26 mouse cellular contexts compared by ENCODE assay signal in genomic region chr11:95097889-95098288, GRCm38 (mm10). TPM values are rescaled to one million over a fixed set of nuclear protein-coding genes. Genes with fewer than 3 reads are reported as not detected.
DNase-seq lines count a peak whose midpoint lies in the region; ATAC-seq and TF ChIP-seq lines count a peak whose summit lies in the region.
"Had no signal": no experiment of that assay in that cellular context is flagged by ENCODE, and none has a peak within 500 bp of the region (broad histone marks: within the 10 kb centered on the region; RNA-seq: fewer than 3 reads in every experiment).

No protein-coding gene starts in this region.

- no peak overlapping the region for H3K27ac ChIP-seq in kidney, postnatal 0 days
- H3K27ac ChIP-seq in kidney, embryonic 14.5 days (ENCODE audit: low read depth, low read length) = no peak overlapping the region
- no peak overlapping the region for H3K27ac ChIP-seq in midbrain, postnatal 0 days (ENCODE audit: low read depth, low read length)
- no peak overlapping the region for H3K27ac ChIP-seq in midbrain, embryonic 15.5 days
- peak overlapping the region; percentile 60; the same call in 1 of the 2 replicates for H3K27ac ChIP-seq in intestine, embryonic 14.5 days (ENCODE audit: low read depth)
- H3K27ac ChIP-seq in stomach, postnatal 0 days (replicated peaks) = peak overlapping the region; percentile 53; the same call in 1 of the 2 replicates
- H3K27ac ChIP-seq: hindbrain, embryonic 15.5 days; neural tube, embryonic 12.5 days had no signal

- peak; percentile 39; the same call in 1 of the 2 replicates for TF ChIP-seq CTCF in kidney, postnatal 0 days (IDR thresholded peaks at IDR 0.05; ENCODE audit: low read depth)
- peak; percentile 35 for TF ChIP-seq CTCF in midbrain, postnatal 0 days (IDR thresholded peaks at IDR 0.05)
- TF ChIP-seq CTCF in stomach, postnatal 0 days (IDR thresholded peaks at IDR 0.05; ENCODE audit: low read depth) = peak; percentile 49

- no peak for DNase-seq in kidney, postnatal 0 days (ENCODE audit: low spot score)
- DNase-seq in midbrain, postnatal 0 days (ENCODE audit: low spot score) = no peak
- no peak for DNase-seq in intestine, embryonic 14.5 days (ENCODE audit: low spot score)
- no peak for DNase-seq in stomach, postnatal 0 days (ENCODE audit: low spot score)
- DNase-seq in right cerebral cortex, adult 18-20 months = no peak
- DNase-seq: adrenal gland, postnatal 10 days; cerebellum, adult 18-20 months; cerebellum, postnatal 36 days; heart, postnatal 4 days; kidney, adult 9 months; liver, postnatal 0 days; thymus, adult 2 months had no signal

- no peak overlapping the region for H3K4me3 ChIP-seq in kidney, postnatal 0 days (replicated peaks; ENCODE audit: low read depth, low read length)
- H3K4me3 ChIP-seq in kidney, embryonic 14.5 days (ENCODE audit: low read length) = no peak overlapping the region
- no peak overlapping the region for H3K4me3 ChIP-seq in midbrain, postnatal 0 days (ENCODE audit: low read depth, low read length)
- no peak overlapping the region for H3K4me3 ChIP-seq in midbrain, embryonic 15.5 days
- no peak overlapping the region for H3K4me3 ChIP-seq in intestine, embryonic 14.5 days (ENCODE audit: low read depth, low read length)
- H3K4me3 ChIP-seq in stomach, postnatal 0 days (ENCODE audit: low read depth, low read length) = no peak overlapping the region
- H3K4me3 ChIP-seq: heart, embryonic 13.5 days; hindbrain, embryonic 15.5 days; neural tube, embryonic 12.5 days had no signal

- H3K9me3 ChIP-seq in kidney, postnatal 0 days (replicated peaks; ENCODE audit: low read length) = no peaks in the 10 kb centered on the region
- no peaks in the 10 kb centered on the region for H3K9me3 ChIP-seq in kidney, embryonic 14.5 days (ENCODE audit: control insufficient read depth, low read length)
- H3K9me3 ChIP-seq in midbrain, postnatal 0 days (ENCODE audit: low read length) = no peaks in the 10 kb centered on the region
- no peaks in the 10 kb centered on the region for H3K9me3 ChIP-seq in midbrain, embryonic 15.5 days
- no peaks in the 10 kb centered on the region for H3K9me3 ChIP-seq in intestine, embryonic 14.5 days (ENCODE audit: control insufficient read depth, low read length)
- H3K9me3 ChIP-seq in stomach, postnatal 0 days (ENCODE audit: control insufficient read depth, low read length) = no peaks in the 10 kb centered on the region
- H3K9me3 ChIP-seq: heart, embryonic 13.5 days; hindbrain, embryonic 15.5 days; neural tube, embryonic 12.5 days had no signal

- no peaks in the 10 kb centered on the region for H3K27me3 ChIP-seq in kidney, postnatal 0 days (ENCODE audit: insufficient read depth, low read length)
- H3K27me3 ChIP-seq in kidney, embryonic 14.5 days (ENCODE audit: control insufficient read depth, insufficient read depth, low read length) = no peaks in the 10 kb centered on the region
- no peaks in the 10 kb centered on the region for H3K27me3 ChIP-seq in midbrain, postnatal 0 days (ENCODE audit: insufficient read depth, low read length)
- no peaks in the 10 kb centered on the region; the same call in 1 of the 2 replicates for H3K27me3 ChIP-seq in midbrain, embryonic 15.5 days (replicated peaks)
- no peaks in the 10 kb centered on the region for H3K27me3 ChIP-seq in intestine, embryonic 14.5 days (replicated peaks; ENCODE audit: control insufficient read depth, insufficient read depth, low read length)
- no peaks in the 10 kb centered on the region for H3K27me3 ChIP-seq in stomach, postnatal 0 days (ENCODE audit: control insufficient read depth, insufficient read depth, low read length)
- H3K27me3 ChIP-seq: heart, embryonic 13.5 days; hindbrain, embryonic 15.5 days; neural tube, embryonic 12.5 days; Patski had no signal

- peaks cover 24% of the 10 kb centered on the region for H3K4me1 ChIP-seq in kidney, postnatal 0 days (replicated peaks; ENCODE audit: insufficient read depth, low read length)
- H3K4me1 ChIP-seq in kidney, embryonic 14.5 days (ENCODE audit: control insufficient read depth, insufficient read depth, low read length) = peaks cover 30% of the 10 kb centered on the region
- no peaks in the 10 kb centered on the region for H3K4me1 ChIP-seq in midbrain, postnatal 0 days (ENCODE audit: insufficient read depth, low read length)
- 0 out of 2 replicates have a peak, but pooled peaks cover 2% of the 10 kb centered on the region for H3K4me1 ChIP-seq in midbrain, embryonic 15.5 days
- H3K4me1 ChIP-seq in intestine, embryonic 14.5 days (replicated peaks; ENCODE audit: control insufficient read depth, insufficient read depth, low read length) = peaks cover 29% of the 10 kb centered on the region
- peaks cover 8% of the 10 kb centered on the region; the same call in 1 of the 2 replicates for H3K4me1 ChIP-seq in stomach, postnatal 0 days (replicated peaks; ENCODE audit: control insufficient read depth, insufficient read depth)

- WGBS in kidney, postnatal 0 days = 70% methylated on average over 6 of the region's 6 CpGs
- WGBS in kidney, embryonic 14.5 days = 68% methylated on average over 6 of the region's 6 CpGs
- 66% methylated on average over 6 of the region's 6 CpGs for WGBS in midbrain, postnatal 0 days
- 64% methylated on average over 6 of the region's 6 CpGs for WGBS in midbrain, embryonic 15.5 days
- 67% methylated on average over 6 of the region's 6 CpGs for WGBS in intestine, embryonic 14.5 days
- WGBS in stomach, postnatal 0 days = 55% methylated on average over 6 of the region's 6 CpGs

- no peak overlapping the region for H3K9ac ChIP-seq in kidney, postnatal 0 days (ENCODE audit: low read depth, low read length)
- no peak overlapping the region for H3K9ac ChIP-seq in kidney, embryonic 14.5 days (ENCODE audit: low read depth, low read length)
- no peak overlapping the region for H3K9ac ChIP-seq in midbrain, postnatal 0 days (replicated peaks; ENCODE audit: low read length, poor library complexity, severe bottlenecking)
- no peak overlapping the region for H3K9ac ChIP-seq in midbrain, embryonic 15.5 days
- no peak overlapping the region for H3K9ac ChIP-seq in intestine, embryonic 14.5 days (ENCODE audit: low read length)
- no peak overlapping the region for H3K9ac ChIP-seq in stomach, postnatal 0 days (ENCODE audit: low read length)
- H3K9ac ChIP-seq: hindbrain, embryonic 15.5 days; liver, postnatal 0 days; neural tube, embryonic 12.5 days had no signal

- H3K36me3 ChIP-seq in kidney, postnatal 0 days (ENCODE audit: insufficient read depth, low read length) = no peaks in the 10 kb centered on the region
- no peaks in the 10 kb centered on the region for H3K36me3 ChIP-seq in kidney, embryonic 14.5 days (ENCODE audit: control insufficient read depth, insufficient read depth, low read length)
- H3K36me3 ChIP-seq in midbrain, postnatal 0 days (ENCODE audit: insufficient read depth, low read length) = no peaks in the 10 kb centered on the region
- H3K36me3 ChIP-seq in midbrain, embryonic 15.5 days (replicated peaks) = no peaks in the 10 kb centered on the region
- H3K36me3 ChIP-seq in intestine, embryonic 14.5 days (ENCODE audit: control insufficient read depth, insufficient read depth, low read length) = no peaks in the 10 kb centered on the region
- no peaks in the 10 kb centered on the region for H3K36me3 ChIP-seq in stomach, postnatal 0 days (ENCODE audit: control insufficient read depth, insufficient read depth, low read length)
- H3K36me3 ChIP-seq: heart, embryonic 13.5 days; hindbrain, embryonic 15.5 days; neural tube, embryonic 12.5 days had no signal

- H3K4me2 ChIP-seq in kidney, postnatal 0 days (ENCODE audit: low read length) = no peak overlapping the region
- no peak overlapping the region for H3K4me2 ChIP-seq in kidney, embryonic 14.5 days (replicated peaks; ENCODE audit: low read depth, low read length)
- no peak overlapping the region for H3K4me2 ChIP-seq in midbrain, postnatal 0 days (ENCODE audit: low read depth, low read length, poor library complexity, severe bottlenecking)
- no peak overlapping the region for H3K4me2 ChIP-seq in midbrain, embryonic 15.5 days
- H3K4me2 ChIP-seq in intestine, embryonic 14.5 days (ENCODE audit: low read length) = no peak overlapping the region
- H3K4me2 ChIP-seq in stomach, postnatal 0 days (replicated peaks; ENCODE audit: low read depth) = no peak overlapping the region
- H3K4me2 ChIP-seq: heart, embryonic 13.5 days; hindbrain, embryonic 15.5 days; midbrain, embryonic 11.5 days; neural tube, embryonic 12.5 days had no signal

- TF ChIP-seq EP300 in stomach, postnatal 0 days (optimal IDR thresholded peaks at IDR 0.05) = no peak

- ATAC-seq in kidney, postnatal 0 days (replicated peaks; ENCODE audit: low FRiP score, low read depth) = no peak
- no peak for ATAC-seq in kidney, embryonic 14.5 days (ENCODE audit: low FRiP score, low TSS enrichment)
- ATAC-seq in midbrain, postnatal 0 days (ENCODE audit: low FRiP score) = no peak
- ATAC-seq in midbrain, embryonic 15.5 days (replicated peaks) = no peak
- ATAC-seq in intestine, embryonic 14.5 days (replicated peaks; ENCODE audit: low FRiP score, low TSS enrichment, low read depth) = no peak
- ATAC-seq in stomach, postnatal 0 days (ENCODE audit: low FRiP score, low TSS enrichment) = no peak
- no peak for ATAC-seq in granulocyte monocyte progenitor cell, adult 5-6 weeks (replicated peaks; ENCODE audit: poor library complexity, severe bottlenecking)
- ATAC-seq: activated CD4-positive, CD25-positive, alpha-beta regulatory T cell, adult 4 months; forebrain, embryonic 16.5 days; liver, postnatal 0 days; Patski had no signal

RNA-seq across cellular contexts. Expression of gene Itga3, which starts 21.3 kb away (rescaled TPM):
- polyA plus RNA-seq in kidney, postnatal 0 days (2015; fragmentation: Nextera tagmentation; extraction: Ambion mirVana) = 24.4 and 26.1 TPM in 2 replicates
- polyA plus RNA-seq in kidney, embryonic 14.5 days (2014; fragmentation: Nextera tagmentation; extraction: Ambion mirVana) = 13.9 and 20.9 TPM in 2 replicates
- 33.2 and 38.3 TPM in 2 replicates for total RNA-seq in midbrain, postnatal 0 days (2014; rRNA removed)
- polyA plus RNA-seq in midbrain, postnatal 0 days (2015; fragmentation: Nextera tagmentation; extraction: Ambion mirVana) = 11.2 and 12.3 TPM in 2 replicates
- 17.2 and 17.4 TPM in 2 replicates for polyA plus RNA-seq in midbrain, embryonic 15.5 days (2015; fragmentation: Nextera tagmentation; extraction: Ambion mirVana)
- 24.1 and 29.0 TPM in 2 replicates for polyA plus RNA-seq in intestine, embryonic 14.5 days (2014; fragmentation: Nextera tagmentation; extraction: Ambion mirVana)
- polyA plus RNA-seq in stomach, postnatal 0 days (2015; fragmentation: Nextera tagmentation; extraction: Ambion mirVana) = 15.6 and 17.0 TPM in 2 replicates
- total RNA-seq in granulocyte monocyte progenitor cell, adult 5-6 weeks (2014; fragmentation: Nextera tagmentation) = not detected in 2 replicates
- total RNA-seq in granulocyte monocyte progenitor cell, adult 5-6 weeks (2017) = not detected in 2 replicates

RNA-seq across cellular contexts. Expression of gene Dlx3, which starts 22.0 kb away (rescaled TPM):
- 0.45 and 0.62 TPM in 2 replicates for polyA plus RNA-seq in kidney, postnatal 0 days (2015; fragmentation: Nextera tagmentation; extraction: Ambion mirVana)
- polyA plus RNA-seq in kidney, embryonic 14.5 days (2014; fragmentation: Nextera tagmentation; extraction: Ambion mirVana) = 0.71 and 1.2 TPM in 2 replicates
- 0.33 TPM in 1 of 2 replicates, not detected in the other for total RNA-seq in midbrain, postnatal 0 days (2014; rRNA removed)
- polyA plus RNA-seq in midbrain, postnatal 0 days (2015; fragmentation: Nextera tagmentation; extraction: Ambion mirVana) = not detected in 2 replicates
- polyA plus RNA-seq in midbrain, embryonic 15.5 days (2015; fragmentation: Nextera tagmentation; extraction: Ambion mirVana) = 0.17 and 0.20 TPM in 2 replicates
- 0.72 and 0.91 TPM in 2 replicates for polyA plus RNA-seq in intestine, embryonic 14.5 days (2014; fragmentation: Nextera tagmentation; extraction: Ambion mirVana)
- polyA plus RNA-seq in stomach, postnatal 0 days (2015; fragmentation: Nextera tagmentation; extraction: Ambion mirVana) = 8.0 and 8.5 TPM in 2 replicates
- not detected in 2 replicates for total RNA-seq in granulocyte monocyte progenitor cell, adult 5-6 weeks (2014; fragmentation: Nextera tagmentation)
- not detected in 2 replicates for total RNA-seq in granulocyte monocyte progenitor cell, adult 5-6 weeks (2017)
- total RNA-seq: heart, postnatal 4 days; layer of hippocampus, postnatal 25 days; left cerebral cortex, postnatal 25 days; liver, adult 2 months had no signal
- polyA plus RNA-seq: activated CD4-positive, CD25-positive, alpha-beta regulatory T cell, adult 4 months; heart, embryonic 13.5 days; liver, adult 2 months; liver, postnatal 0 days; Patski had no signal

RNA-seq across cellular contexts. Expression of gene Dlx4, which starts 48.2 kb away (rescaled TPM):
- not detected in 2 replicates for polyA plus RNA-seq in kidney, postnatal 0 days (2015; fragmentation: Nextera tagmentation; extraction: Ambion mirVana)
- not detected in 2 replicates for polyA plus RNA-seq in kidney, embryonic 14.5 days (2014; fragmentation: Nextera tagmentation; extraction: Ambion mirVana)
- 0.60 TPM in 1 of 2 replicates, not detected in the other for total RNA-seq in midbrain, postnatal 0 days (2014; rRNA removed)
- polyA plus RNA-seq in midbrain, postnatal 0 days (2015; fragmentation: Nextera tagmentation; extraction: Ambion mirVana) = 0.47 and 0.51 TPM in 2 replicates
- not detected in 2 replicates for polyA plus RNA-seq in midbrain, embryonic 15.5 days (2015; fragmentation: Nextera tagmentation; extraction: Ambion mirVana)
- polyA plus RNA-seq in intestine, embryonic 14.5 days (2014; fragmentation: Nextera tagmentation; extraction: Ambion mirVana) = not detected in 2 replicates
- 1.6 and 1.7 TPM in 2 replicates for polyA plus RNA-seq in stomach, postnatal 0 days (2015; fragmentation: Nextera tagmentation; extraction: Ambion mirVana)
- not detected in 2 replicates for total RNA-seq in granulocyte monocyte progenitor cell, adult 5-6 weeks (2014; fragmentation: Nextera tagmentation)
- not detected in 2 replicates for total RNA-seq in granulocyte monocyte progenitor cell, adult 5-6 weeks (2017)
- total RNA-seq: heart, postnatal 4 days; layer of hippocampus, postnatal 25 days; left cerebral cortex, postnatal 25 days; liver, adult 2 months had no signal
- polyA plus RNA-seq: activated CD4-positive, CD25-positive, alpha-beta regulatory T cell, adult 4 months; forebrain, embryonic 16.5 days; hindbrain, embryonic 15.5 days; large intestine, adult 2 months; midbrain, embryonic 11.5 days had no signal

RNA-seq across cellular contexts. Expression of gene Pdk2, which starts 56.7 kb away (rescaled TPM):
- 94.5 and 94.7 TPM in 2 replicates for polyA plus RNA-seq in kidney, postnatal 0 days (2015; fragmentation: Nextera tagmentation; extraction: Ambion mirVana)
- polyA plus RNA-seq in kidney, embryonic 14.5 days (2014; fragmentation: Nextera tagmentation; extraction: Ambion mirVana) = 30.0 and 46.5 TPM in 2 replicates
- 14.1 and 18.1 TPM in 2 replicates for total RNA-seq in midbrain, postnatal 0 days (2014; rRNA removed)
- polyA plus RNA-seq in midbrain, postnatal 0 days (2015; fragmentation: Nextera tagmentation; extraction: Ambion mirVana) = 30.8 and 32.7 TPM in 2 replicates
- polyA plus RNA-seq in midbrain, embryonic 15.5 days (2015; fragmentation: Nextera tagmentation; extraction: Ambion mirVana) = 27.4 and 28.2 TPM in 2 replicates
- 26.4 and 29.6 TPM in 2 replicates for polyA plus RNA-seq in intestine, embryonic 14.5 days (2014; fragmentation: Nextera tagmentation; extraction: Ambion mirVana)
- 29.8 and 39.0 TPM in 2 replicates for polyA plus RNA-seq in stomach, postnatal 0 days (2015; fragmentation: Nextera tagmentation; extraction: Ambion mirVana)
- total RNA-seq in granulocyte monocyte progenitor cell, adult 5-6 weeks (2014; fragmentation: Nextera tagmentation) = 8.5 and 9.8 TPM in 2 replicates
- total RNA-seq in granulocyte monocyte progenitor cell, adult 5-6 weeks (2017) = 0.60 and 1.8 TPM in 2 replicates

Comparison
In these comparisons a context has a peak if more than half of its experiments do, and no peak if none do; other contexts are left out.
1. H3K27ac ChIP-seq: peak in intestine, embryonic 14.5 days (single experiment) and stomach, postnatal 0 days (single experiment); none in kidney, postnatal 0 days (single experiment), kidney, embryonic 14.5 days (single experiment), midbrain, postnatal 0 days (single experiment) and midbrain, embryonic 15.5 days (single experiment).
2. Peak in every context shown above with its lines, with median percentiles within 50 percentile points of each other: CTCF ChIP-seq.